Mouse (Mus musculus) E14TG2a.4 (cell line): ENCODE data around the gene Tmem215.

Experiments used
- H3K27me3 ChIP-seq: 2 replicates; pipeline ENCODE4 v1.6.1; 2014; ENCODE audit warnings: low read length, control low read depth; ENCODE audit not compliant: insufficient read depth
- H3K36me3 ChIP-seq: 2 replicates; pipeline ENCODE4 v1.6.1; 2014; ENCODE audit warnings: low read length, control low read depth; ENCODE audit not compliant: insufficient read depth
- H3K4me1 ChIP-seq: replicated peaks from 2 replicates; pipeline ENCODE4 v1.6.1; 2014; ENCODE audit warnings: low read depth, low read length, control low read depth
- H3K4me3 ChIP-seq: replicated peaks from 2 replicates; pipeline ENCODE4 v1.5.1; 2014; ENCODE audit warnings: mild to moderate bottlenecking, low read length
- H3K9me3 ChIP-seq: 2 replicates; pipeline ENCODE4 v1.6.1; 2014; ENCODE audit warnings: low read length, control low read depth
- CTCF ChIP-seq: conservative IDR thresholded peaks from 2 replicates; pipeline ENCODE4 v1.5.1; 2014; ENCODE audit warnings: low read length
- NANOG ChIP-seq: IDR thresholded peaks from 2 replicates; pipeline ENCODE4 v1.6.1; 2014; ENCODE audit warnings: borderline replicate concordance, low read length, mixed read lengths
- POU5F1 ChIP-seq: IDR thresholded peaks from 2 replicates; pipeline ENCODE4 v1.6.1; 2014; ENCODE audit warnings: low read length, borderline replicate concordance

Tmem215 gene

GRCm38 (mm10) chr4:40518545-40519324, 46.8 kb downstream of the Tmem215 start:
- Histone ChIP-seq H3K4me1 (no peaks in the 10 kb centered on the region), H3K9me3 (peaks cover 58% of the 10 kb centered on the region), H3K36me3 (no peaks in the 10 kb centered on the region), H3K27me3 (no peaks in the 10 kb centered on the region), H3K4me3 (no peak overlapping the region)
- TF ChIP-seq CTCF (no peak), NANOG (no peak), POU5F1 (no peak)
